Mouse (Mus musculus): ENCODE results near the gene Prr36.

DNA sequence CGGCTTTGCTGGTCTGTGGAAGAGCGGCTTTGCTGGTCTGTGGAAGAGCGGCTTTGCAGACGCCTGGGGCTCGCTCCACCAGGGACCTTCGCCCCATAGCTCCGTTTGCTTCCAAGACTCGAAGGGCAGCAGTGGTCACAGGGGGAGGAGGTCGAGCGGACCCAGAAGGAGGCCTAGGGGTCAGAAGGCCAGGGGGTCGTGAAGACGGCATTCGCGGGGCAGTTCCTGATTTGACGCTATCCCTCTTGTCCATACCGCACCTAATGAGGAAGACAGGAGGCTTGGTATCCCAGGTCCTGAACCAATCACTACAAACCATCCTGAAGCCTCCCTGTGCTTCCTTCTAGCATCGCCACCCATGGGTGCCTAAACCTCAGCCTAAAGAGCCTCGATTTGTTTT is 963 bp downstream of the Prr36 start:
- TF ChIP-seq CTCF (IDR thresholded peaks at IDR 0.05; ENCODE audit: control insufficient read depth, insufficient read depth, low read length) (no peak), POLR2A (IDR thresholded peaks at IDR 0.05; ENCODE audit: borderline replicate concordance, control insufficient read depth, low read depth, low read length) (no peak)

Measured in bone marrow, adult 2 months (tissue).